Mouse (Mus musculus): ENCODE results near the gene Man1b1.

Gene Man1b1

DNA sequence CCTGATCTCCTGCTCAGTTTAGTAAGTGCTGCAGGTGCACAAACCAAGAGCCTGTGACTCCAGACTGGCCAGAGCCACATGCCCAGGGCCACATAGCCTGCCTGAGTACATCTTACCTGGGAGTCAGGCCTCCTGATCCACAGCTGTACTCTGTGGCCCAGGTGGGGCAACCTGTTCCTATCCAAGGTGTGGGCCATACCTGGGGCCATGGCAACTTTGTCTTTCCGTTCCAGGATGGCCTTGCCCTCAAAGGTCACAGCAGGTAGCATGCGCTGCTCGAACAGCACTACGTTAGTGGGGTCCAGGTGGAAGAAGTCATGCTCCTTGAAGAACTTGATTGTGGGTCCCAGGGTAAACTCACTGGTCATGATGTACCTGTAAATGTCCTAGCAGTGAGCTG is 32.2 kb downstream of the Man1b1 start:
- DNase-seq (ENCODE audit: low read depth): no peak

DNA sequence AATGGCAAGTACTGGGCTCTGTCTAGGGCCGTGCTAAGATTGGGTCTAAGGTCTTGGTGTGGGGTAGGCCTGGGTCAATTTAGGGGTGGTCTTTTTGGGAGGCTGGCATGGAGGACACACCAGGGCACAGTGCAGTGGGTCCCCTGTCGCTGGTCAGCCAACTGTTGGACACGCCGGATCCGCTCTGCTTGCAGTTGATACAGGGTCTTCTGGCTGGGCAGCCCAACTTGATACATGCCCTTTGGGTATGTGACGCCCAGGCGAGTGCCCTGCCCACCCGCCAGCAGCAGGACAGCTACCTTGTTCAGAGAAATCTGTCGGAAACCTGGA is 32.6 kb downstream of the Man1b1 start:
- no peak for DNase-seq (ENCODE audit: low read depth)

DNA sequence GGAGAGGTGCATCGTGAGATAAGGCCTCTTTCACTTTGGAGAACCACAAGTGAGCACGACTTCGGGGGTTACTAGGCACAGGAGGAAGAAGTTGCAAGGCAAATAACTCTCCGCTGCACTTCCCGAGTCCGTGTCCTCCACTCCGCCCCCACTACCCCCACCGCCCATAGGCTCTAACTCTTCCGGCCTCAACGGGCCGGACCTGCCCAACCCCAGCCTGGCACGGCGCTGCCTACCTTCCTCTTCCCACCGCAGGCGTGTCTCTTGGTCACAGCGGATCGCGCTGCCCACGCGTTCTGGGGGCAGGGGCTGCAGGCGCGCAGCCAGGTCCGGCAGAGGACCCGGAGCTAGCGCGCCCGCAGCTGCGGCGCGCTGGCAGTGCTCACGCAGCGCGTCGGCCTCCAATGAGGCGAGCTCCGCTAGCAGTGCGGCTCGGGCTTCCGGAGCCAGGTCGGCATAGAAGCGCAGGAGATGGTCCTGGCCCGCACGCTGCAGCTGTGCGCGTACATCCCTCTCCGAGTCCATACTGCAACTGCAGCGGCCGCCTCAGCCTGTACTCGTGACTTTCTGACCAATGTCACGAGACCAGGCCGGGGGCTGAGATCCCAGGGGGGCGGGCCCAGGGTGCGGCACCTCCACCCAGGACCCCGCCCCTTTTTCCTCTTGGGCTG is 33.1 kb downstream of the Man1b1 start, which contains the start of gene Uap1l1:
Uap1l1 (minus strand) TSS at position 592 of the 671 bp plus-strand sequence.
- DNase-seq (ENCODE audit: low read depth): peak; percentile 89

DNA sequence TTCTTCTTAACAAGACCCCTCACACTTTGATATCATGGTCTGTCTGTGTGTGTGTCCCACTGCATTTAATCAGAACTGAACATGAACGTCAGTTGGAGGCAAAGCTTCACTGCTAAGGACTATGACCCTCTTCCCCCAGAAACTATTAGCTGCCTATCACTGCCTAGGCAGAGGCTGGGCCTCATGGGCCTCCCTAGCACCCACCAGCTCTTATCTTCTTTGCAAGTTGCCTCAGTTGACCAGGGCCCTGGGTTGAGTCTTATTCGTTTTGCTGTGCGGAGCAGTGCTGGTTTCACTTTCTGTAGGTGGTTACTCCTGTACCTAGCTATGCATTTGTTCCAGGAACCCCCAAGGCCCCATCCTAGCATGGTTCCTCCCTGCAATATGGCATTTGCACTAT is 37.9 kb downstream of the Man1b1 start:
- no peak for DNase-seq (ENCODE audit: low read depth)

DNA sequence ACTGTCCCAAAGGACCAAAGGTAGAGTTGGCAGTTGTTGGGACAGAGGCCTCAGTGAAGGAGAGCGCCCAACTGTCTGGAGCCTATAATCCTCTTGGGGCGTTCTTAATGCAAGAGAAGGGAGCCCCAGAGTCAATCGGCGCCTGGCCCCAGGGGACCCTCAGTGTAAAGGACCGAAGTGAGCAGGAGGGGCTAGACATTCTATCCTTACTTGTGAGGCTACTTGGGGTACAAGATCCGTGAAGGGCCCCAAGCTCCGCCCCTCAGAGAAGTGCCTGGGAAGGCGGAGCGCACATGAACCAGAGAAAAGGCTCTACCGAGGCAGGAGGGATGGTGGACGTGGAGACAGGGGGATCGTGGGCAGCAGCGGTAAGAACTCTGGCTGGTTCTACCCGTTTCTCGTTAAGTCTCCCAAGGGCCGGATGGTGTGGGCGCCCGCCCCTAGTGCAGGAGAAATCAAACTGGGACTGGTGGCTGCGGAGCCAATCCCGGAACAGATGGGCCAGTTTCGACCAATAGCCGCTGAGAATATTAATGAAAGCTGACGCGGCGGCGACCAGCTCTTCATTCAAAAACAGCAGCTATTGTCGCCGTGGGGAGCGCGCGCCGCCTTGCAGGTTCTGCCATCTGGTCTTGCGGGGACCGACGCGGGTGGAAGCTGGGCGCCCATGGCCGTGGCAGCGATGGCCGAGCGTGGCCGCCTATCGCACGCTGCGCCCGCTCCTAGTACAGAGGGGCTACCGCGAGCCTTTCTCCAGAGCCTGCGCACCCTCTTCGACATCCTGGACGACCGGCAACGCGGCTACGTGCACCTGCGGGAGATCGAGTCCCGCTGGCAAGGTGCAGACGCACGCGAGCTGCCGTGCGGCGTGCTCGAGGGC is 39.9 kb downstream of the Man1b1 start, which contains the start of gene Sapcd2:
Sapcd2 (plus strand) TSS at position 558 of the 880 bp plus-strand sequence.
- DNase-seq (ENCODE audit: low read depth): peak; percentile 94

DNA sequence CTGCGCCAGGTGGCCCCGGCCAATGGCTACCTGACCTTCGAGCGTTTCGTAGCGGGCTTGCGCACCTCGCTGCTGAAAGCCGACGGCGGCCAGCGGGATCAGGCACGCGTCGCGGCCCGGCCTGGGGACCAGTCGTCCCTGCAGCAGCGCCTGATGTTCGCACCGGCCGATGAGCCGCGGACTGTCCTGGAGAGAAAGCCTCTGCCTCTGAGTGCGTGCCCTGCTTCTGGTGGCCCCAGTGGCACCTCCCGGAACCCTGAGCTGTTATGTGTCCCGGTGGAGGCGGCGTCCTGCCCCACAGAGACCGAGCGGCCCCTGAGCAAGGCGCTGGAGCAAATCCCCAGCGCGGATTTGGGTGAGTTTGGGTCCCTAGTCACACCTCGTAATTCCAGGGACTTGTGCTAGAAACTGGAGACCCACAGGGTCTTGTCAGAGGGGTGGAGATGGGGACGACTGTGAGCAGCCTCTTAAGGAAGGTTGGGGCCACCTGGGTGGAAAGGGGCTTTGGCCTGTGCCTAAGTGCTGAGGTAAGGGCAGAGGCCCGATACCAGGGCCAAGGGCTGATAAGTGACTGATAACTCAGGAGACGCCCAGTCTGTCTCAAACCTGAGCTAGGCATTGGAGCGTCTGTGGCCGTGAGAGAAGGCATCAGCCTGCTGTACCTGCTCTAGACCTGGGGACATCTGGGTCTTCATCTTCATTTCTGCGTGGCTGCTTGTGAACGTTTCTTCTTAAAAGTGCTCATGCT is 40.7 kb downstream of the Man1b1 start:
- peak; percentile 28 for DNase-seq (ENCODE audit: low read depth)

DNA sequence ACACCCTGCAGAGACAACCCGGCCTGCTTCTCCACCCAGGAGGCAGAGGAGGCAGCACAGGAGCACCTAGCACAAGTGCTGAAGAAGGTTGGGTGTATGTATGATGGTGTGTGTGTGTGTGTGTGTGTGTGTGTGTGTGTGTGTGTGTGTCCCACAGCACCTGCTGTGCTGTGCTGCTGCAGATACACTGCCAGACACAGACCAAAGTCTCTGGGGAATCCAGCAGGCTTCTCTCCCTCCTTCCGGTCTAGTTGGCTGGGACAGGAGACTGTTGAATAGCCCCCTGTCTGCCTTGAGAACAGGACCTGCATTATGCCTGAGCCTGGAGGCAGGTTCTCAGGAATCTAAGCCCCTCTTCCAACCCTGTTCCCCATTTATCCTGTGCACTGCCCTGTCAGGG is 41.3 kb downstream of the Man1b1 start:
- DNase-seq (ENCODE audit: low read depth): peak; percentile 29

DNA sequence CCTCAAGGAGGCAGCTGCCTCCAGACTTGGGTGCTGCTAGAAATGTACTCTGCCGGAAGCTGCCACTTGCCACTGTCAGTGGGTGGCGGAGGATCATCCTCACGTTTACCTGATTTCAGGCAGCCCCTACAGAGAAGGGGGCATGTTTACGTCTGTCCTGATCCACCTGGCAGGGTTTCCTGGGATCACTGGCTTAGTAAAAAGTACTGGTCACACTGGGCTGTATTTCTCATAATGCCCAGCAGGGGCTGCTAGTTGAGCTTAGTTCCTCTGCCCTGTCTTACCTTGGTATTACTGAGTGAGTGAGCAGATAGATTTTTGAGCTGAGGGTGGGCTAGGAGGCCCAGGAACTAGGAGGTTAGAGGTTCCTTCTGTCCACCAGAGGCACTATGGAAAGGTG is 44.5 kb downstream of the Man1b1 start:
- DNase-seq (ENCODE audit: low read depth): peak; percentile 64

DNA sequence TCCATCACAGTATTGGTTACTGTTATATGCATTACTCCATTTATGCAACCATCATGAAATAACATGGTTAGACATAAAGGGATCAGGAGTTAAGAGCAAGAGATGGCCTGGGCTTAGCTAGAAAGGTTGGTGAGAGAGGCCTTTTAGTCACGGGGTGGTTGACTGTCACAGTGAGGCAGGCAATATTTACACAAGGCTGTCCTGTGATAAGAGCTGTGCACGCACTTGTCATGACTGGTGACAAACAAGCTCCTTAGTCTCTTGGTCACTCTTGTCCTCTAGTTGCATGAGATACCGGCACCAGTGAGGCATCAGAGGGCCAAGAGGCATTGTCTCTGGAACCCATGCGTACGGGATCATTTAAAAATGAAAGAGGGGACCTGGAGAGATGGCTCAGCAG is 52.4 kb downstream of the Man1b1 start:
- DNase-seq (ENCODE audit: low read depth): no peak

DNA sequence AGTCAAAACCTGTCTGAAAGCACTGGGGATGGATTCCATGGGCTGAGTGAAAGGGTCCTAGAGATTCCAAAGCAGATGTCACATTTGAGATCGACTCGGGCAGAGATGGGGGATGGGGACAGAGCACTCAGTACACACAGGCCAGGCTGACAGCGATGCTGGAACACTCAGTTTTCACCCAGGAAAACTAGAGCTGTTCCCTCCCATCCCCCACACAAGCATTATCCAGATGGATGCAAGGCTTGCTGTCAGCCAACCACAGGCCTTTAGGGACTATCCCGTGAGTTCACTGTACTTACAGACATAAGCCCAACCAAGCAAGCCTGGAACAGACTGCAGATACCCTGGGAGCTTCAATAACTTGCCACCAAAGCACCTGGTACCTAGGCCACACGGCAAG is 59.1 kb downstream of the Man1b1 start:
- DNase-seq (ENCODE audit: low read depth): no peak

DNA sequence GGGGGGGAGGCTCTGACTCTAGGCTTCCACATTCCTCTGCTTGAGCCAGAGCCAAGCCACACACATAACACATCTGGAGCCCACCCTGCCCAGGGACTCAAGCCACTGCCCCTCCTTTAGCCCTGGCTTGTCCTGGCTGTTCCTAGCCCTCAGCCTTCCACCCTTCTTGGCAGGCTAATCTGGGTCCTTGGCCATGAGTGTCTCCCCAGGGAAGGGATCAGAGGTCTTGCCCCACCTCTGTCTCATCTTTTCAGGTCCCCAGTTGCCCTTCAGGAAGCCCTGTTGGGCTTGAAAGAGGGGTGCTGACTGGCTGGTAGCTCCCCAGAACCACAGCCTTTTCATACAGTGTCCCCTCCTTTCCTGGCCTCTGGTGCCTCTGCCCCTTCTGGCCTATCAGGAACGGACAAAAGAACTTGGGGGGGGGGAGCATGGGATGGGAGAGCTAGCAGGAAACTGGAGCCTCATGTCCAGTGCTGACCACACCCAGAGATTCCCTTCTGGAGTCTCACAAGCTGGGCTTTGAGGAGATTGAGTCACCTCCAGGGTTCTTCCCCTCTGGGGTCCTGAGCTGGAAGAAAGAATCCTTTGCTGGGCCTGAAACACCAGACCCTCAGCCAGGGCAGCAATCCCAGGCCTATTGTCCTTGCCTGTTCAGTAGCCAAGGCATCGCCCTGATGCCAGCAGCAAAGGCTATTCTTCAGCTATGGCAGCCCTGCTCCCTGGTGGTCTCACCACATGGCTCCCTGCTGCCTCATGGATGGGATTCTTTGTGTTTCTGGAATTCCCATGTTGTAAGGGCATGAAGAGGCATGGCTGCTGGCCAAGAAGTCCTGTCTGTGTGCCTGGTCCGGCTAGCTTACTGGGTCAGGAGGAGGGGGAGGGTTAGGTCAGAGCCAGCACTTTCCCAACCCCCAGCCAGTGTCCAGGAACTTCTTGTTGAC is 62.4 kb downstream of the Man1b1 start:
- no peak for DNase-seq (ENCODE audit: low read depth)

DNA sequence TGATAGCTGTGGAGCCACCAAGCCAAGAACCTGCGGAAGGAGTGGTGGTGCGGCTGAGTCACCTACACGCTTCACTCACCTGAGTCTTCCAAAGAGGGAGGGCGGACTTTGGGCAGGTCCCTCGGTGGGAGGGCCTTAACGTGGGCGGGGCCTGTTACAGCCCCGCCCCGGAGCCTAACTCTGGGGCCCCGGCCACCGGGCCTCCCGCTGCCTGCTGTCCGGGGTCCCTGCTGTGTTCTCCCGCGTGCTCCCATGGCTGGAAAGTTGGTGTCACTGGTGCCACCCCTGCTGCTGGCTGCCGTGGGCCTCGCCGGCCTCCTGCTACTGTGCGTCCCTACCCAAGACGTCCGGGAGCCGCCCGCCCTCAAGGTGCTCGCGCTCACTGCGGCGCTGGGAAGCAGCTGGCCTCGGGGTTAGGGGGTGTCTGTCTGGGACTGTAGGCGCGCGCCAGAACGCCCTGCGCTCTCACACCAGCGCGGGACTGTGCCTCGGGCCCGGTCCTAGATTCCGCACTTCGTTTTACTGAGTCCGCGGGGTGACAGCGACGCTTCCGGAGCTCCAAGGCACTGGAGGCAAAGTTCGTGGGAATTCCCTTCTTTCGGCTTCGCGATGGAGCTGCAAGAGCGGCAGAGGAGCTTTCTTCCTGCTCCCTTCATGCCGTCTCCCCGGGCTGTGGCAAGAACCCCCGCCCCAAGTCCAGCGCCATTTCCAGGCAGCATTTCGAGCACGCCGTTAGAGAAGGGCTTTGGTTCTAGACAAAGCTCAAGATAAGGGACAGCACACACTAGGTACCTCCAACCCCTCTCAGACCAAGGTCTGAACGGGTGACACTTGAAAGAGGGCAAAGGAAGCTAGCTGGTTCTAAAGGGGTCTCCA is 63.8 kb downstream of the Man1b1 start, which contains the start of gene Entpd2:
Entpd2 (plus strand) TSS at position 154 of the 876 bp plus-strand sequence.
- DNase-seq (ENCODE audit: low read depth): no peak

DNA sequence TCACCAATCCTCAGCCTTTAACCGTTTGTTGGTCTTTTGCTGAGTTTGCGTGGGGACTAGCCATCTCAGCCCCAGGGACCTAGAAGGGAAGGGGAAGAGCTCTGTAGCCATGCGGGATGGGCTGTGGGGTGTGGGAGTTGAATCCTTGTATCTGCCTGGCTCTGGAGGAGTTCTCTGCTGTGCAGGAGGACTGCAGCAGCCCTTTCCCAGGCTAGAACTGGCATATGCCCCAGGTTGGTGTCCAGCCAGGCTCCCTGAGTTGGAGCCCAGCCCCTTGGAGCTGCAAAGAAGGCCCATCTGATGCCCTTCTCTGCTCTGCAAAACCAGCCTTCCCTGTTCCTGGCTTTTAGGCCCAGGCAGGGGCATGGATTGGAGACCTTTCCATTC is 64.5 kb downstream of the Man1b1 start:
- DNase-seq (ENCODE audit: low read depth): no peak

DNA sequence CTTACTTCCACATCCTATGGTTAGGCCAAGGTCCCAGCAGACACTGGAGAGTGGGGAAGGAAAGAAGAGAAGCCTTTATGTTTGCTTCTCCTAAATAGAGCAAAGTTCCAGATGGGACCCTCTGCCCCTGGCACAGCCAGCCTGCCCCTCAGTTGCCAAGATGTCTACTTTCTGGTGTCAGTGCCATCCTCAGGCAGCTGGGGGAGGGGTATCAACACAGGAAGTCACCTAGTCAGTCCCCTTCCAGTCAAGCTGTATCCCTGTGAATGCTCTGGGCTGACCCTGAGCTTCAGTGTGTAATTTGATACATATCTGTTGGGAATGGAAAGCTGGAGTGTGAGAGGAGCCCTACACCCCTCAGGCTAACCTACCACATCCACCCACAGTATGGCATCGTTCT is 64.9 kb downstream of the Man1b1 start:
- no peak for DNase-seq (ENCODE audit: low read depth)

DNA sequence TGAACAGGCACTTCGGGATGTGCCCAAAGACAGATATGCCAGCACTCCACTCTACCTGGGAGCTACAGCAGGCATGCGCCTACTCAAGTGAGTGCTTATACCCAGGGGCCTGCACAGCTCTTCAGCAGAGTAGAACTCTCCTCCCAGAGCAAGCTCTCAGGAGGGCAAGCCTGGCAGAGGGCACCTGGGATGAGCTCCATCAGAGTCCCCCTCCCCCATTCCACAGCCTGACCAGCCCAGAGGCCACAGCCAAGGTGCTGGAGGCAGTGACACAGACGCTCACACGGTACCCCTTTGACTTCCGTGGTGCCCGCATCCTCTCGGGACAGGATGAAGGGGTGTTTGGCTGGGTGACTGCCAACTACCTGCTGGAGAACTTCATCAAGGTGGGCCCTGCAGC is 65.9 kb downstream of the Man1b1 start:
- no peak for DNase-seq (ENCODE audit: low read depth)

DNA sequence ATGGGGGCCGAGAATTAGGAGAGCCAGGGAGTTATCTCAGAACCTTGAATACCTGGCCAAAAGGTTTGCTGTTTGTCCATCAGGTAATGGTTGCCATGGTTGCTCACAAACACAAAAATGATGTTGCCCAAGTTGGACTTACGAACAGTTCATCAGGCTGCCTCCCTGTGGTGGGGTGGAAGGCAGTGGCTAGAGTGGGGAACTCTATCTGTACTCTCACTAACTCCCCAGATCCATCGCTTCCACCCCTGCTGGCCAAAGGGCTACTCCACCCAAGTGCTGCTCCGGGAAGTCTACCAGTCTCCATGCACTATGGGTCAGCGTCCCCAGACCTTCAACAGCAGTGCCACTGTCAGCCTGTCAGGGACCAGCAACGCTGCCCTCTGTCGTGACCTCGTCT is 66.9 kb downstream of the Man1b1 start, which contains the start of gene Npdc1:
Npdc1 (plus strand) TSS at position 301 of the 400 bp plus-strand sequence.
- no peak for DNase-seq (ENCODE audit: low read depth)

DNA sequence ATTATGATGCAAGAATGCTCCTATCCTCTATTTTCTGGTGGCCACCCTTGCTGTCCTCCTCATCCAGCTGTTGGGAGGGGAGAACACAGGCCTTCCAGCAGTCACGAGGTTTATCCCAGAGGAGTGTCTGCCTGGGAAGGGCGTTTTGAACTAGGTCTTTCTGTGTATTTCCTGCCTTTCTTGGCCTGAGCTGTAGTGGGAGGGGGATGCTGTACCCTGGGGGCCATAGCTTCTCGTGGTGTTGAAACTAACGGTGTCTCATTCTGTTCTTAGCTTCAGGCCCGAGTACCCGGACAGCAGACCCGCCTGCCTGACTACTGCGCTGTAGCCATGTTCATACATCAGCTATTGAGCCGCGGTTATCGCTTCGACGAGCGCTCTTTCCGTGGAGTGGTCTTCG is 68.2 kb downstream of the Man1b1 start:
- DNase-seq (ENCODE audit: low read depth): no peak

DNA sequence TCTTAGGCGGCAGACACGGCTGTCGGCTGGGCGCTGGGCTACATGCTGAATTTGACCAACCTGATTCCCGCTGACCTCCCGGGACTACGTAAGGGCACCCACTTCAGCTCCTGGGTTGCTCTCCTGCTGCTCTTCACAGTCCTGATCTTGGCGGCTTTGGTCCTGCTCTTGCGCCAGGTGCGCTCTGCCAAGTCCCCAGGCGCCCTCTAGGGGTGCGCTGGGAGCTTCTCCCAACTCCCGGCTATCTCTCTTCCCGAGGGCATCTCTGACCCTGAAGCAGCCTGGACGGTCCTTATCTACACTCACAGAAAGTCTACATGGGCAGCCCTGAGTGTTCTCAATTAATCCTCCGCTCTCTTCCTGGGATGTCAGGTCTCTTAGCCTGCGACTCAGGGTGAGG is 68.6 kb downstream of the Man1b1 start:
- DNase-seq (ENCODE audit: low read depth): peak; percentile 38

Measured in 416B (cell line).